Mouse (Mus musculus) forebrain, embryonic 11.5 days (tissue): Measurements from ENCODE around the gene Tas2r135. TPM values are rescaled to one million over a fixed set of nuclear protein-coding genes. Genes with fewer than 3 reads are reported as not detected.

ENCODE experiments used
- ATAC-seq: fragments of 200-750 bp; cut with Nextera tagmentation; replicated peaks from 2 replicates; pipeline ENCODE4 v1.8.0; 2017; ENCODE audit warnings: moderate TSS enrichment; ENCODE audit not compliant: low FRiP score
- DNase-seq: peaks from one replicate; pipeline ENCODE4 v3.0.0-alpha.2; 2017; ENCODE audit warnings: low spot score
- H3K27ac ChIP-seq: fragments of 300-500 bp; sonication (generic); 2 replicates; pipeline ENCODE4 v1.5.1; 2014; ENCODE audit warnings: low read depth, low read length
- H3K27me3 ChIP-seq: fragments of 300-500 bp; sonication (generic); 2 replicates; pipeline ENCODE4 v1.6.1; 2014; ENCODE audit warnings: mild to moderate bottlenecking, low read length, mixed read lengths; ENCODE audit not compliant: control insufficient read depth, insufficient read depth
- H3K36me3 ChIP-seq: fragments of 300-500 bp; sonication (generic); 2 replicates; pipeline ENCODE4 v1.6.1; 2014; ENCODE audit warnings: mild to moderate bottlenecking, low read length, moderate library complexity, mixed read lengths; ENCODE audit not compliant: control insufficient read depth, insufficient read depth
- H3K4me1 ChIP-seq: fragments of 300-500 bp; sonication (generic); replicated peaks from 2 replicates; pipeline ENCODE4 v1.6.1; 2014; ENCODE audit warnings: low read length, mixed read lengths; ENCODE audit not compliant: control insufficient read depth, insufficient read depth
- H3K4me2 ChIP-seq: fragments of 300-500 bp; sonication (generic); 2 replicates; pipeline ENCODE4 v1.6.1; 2014; ENCODE audit warnings: low read depth, mild to moderate bottlenecking, low read length, moderate library complexity, mixed read lengths; ENCODE audit not compliant: severe bottlenecking
- H3K4me3 ChIP-seq: fragments of 300-500 bp; sonication (generic); 2 replicates; pipeline ENCODE4 v1.5.1; 2014; ENCODE audit warnings: low read depth, low read length
- H3K9ac ChIP-seq: fragments of 300-500 bp; sonication (generic); 2 replicates; pipeline ENCODE4 v1.6.1; 2014; ENCODE audit warnings: low read length
- H3K9me3 ChIP-seq: fragments of 300-500 bp; sonication (generic); 2 replicates; pipeline ENCODE4 v1.6.1; 2016; ENCODE audit warnings: low read length, mixed read lengths; ENCODE audit not compliant: control insufficient read depth
- WGBS: fragments of 180-500 bp; shearing (Covaris S2); extraction: QIAGEN DNeasy Blood & Tissue Kit; methylation state at CpG from one replicate; pipeline ENCODE4 v1.1.7; 2014; 5-methylcytosine and 5-hydroxymethylcytosine counted together
- polyA plus RNA-seq: library from polyadenylated mRNA; unstranded; fragments of >200 nt; fragmentation: Nextera tagmentation; extraction: Ambion mirVana; gene quantifications from 2 replicates; pipeline ENCODE4 v1.2.1, GENCODE M21; 2014

The Tas2r135 gene
- polyA plus RNA-seq, 1 experiment from 2014 or later: not detected

- 70% methylated on average over 1 of the region's 1 CpGs for WGBS
- ATAC-seq: no peak
Observed at GRCm38 (mm10) chr6:42362074-42362473, 43.2 kb upstream of the Tas2r135 start.

DNA sequence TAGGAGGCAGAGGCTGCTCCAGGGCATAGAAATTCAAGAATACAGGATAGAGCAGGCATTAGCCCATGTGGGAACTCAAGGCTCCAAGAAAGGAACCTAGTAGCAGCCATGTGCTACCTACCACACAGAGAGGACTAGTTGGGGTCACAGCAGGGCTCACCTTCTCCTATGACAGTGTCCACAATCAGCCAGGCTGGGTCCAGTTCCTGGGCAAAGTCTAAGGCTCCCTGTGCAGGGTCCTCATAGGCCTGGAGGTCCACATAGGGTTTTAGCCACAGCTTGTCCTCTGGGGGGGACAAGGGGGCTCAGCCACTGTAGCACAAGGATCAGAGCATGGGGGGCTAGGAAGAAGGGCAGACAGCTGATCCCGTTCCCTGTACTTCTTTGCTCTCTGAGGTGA is 42.7 kb upstream of the Tas2r135 start:
- H3K4me3 ChIP-seq: no peak overlapping the region
- H3K9me3 ChIP-seq: no peaks in the 10 kb centered on the region
- DNase-seq (no peak), ATAC-seq (no peak)
- H3K27ac ChIP-seq: no peak overlapping the region
- H3K27me3 ChIP-seq: no peaks in the 10 kb centered on the region
- no peak overlapping the region for H3K9ac ChIP-seq
- H3K36me3 ChIP-seq: peaks cover 2% of the 10 kb centered on the region; the same call in 1 of the 2 replicates
- H3K4me1 ChIP-seq: no peaks in the 10 kb centered on the region
- no peak overlapping the region for H3K4me2 ChIP-seq
- WGBS: 88% methylated on average over 1 of the region's 1 CpGs

More at GRCm38 (mm10) chr6:42362074-42362473, 43.2 kb upstream of the Tas2r135 start:
- Histone ChIP-seq H3K27me3 (no peaks in the 10 kb centered on the region), H3K4me2 (no peak overlapping the region), H3K27ac (no peak overlapping the region), H3K36me3 (peaks cover 2% of the 10 kb centered on the region; the same call in 1 of the 2 replicates), H3K9me3 (no peaks in the 10 kb centered on the region), H3K4me3 (no peak overlapping the region), H3K9ac (no peak overlapping the region), H3K4me1 (no peaks in the 10 kb centered on the region)
- no peak for DNase-seq

DNA sequence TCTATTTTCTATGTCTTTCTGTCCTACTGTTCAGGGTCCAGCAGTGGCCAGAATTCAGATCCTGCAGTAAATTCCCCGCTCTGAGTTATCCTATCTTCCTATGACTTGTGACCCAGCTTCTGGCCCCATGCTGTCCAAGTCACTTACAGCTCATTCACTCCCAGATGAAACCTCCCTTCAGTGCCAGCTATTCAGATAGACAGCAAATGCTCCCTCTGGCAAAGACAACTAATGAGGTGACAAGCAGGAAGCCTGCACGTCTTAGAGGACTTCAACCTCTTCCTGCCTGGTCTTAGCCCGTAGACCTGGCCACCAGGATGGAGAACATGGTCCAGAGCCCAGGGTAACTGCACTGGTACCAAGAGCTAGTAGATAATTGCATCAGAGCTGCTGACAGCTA is 42.3 kb upstream of the Tas2r135 start:
- Histone ChIP-seq H3K9me3 (no peaks in the 10 kb centered on the region), H3K4me1 (no peaks in the 10 kb centered on the region), H3K4me2 (no peak overlapping the region), H3K27ac (no peak overlapping the region), H3K27me3 (no peaks in the 10 kb centered on the region), H3K36me3 (peaks cover under 1% of the 10 kb centered on the region; the same call in 1 of the 2 replicates), H3K9ac (no peak overlapping the region), H3K4me3 (no peak overlapping the region)
- ATAC-seq: no peak
- WGBS: 57% methylated on average over 3 of the region's 3 CpGs
- no peak for DNase-seq

GRCm38 (mm10) chr6:42364066-42364465 is 41.2 kb upstream of the Tas2r135 start:
- H3K27me3 ChIP-seq: no peaks in the 10 kb centered on the region
- no peaks in the 10 kb centered on the region for H3K9me3 ChIP-seq
- no peak for ATAC-seq
- no peak overlapping the region for H3K9ac ChIP-seq
- no peaks in the 10 kb centered on the region for H3K4me1 ChIP-seq
- no peak overlapping the region for H3K4me2 ChIP-seq
- no peak for DNase-seq
- H3K36me3 ChIP-seq: no peaks in the 10 kb centered on the region; the same call in 1 of the 2 replicates
- no peak overlapping the region for H3K27ac ChIP-seq
- 84% methylated on average over 4 of the region's 4 CpGs for whole genome bisulfite sequencing
- H3K4me3 ChIP-seq: no peak overlapping the region

GRCm38 (mm10) chr6:42364607-42365006 is 40.6 kb upstream of the Tas2r135 start:
- no peaks in the 10 kb centered on the region for H3K27me3 ChIP-seq
- no peaks in the 10 kb centered on the region for H3K4me1 ChIP-seq
- H3K4me3 ChIP-seq: no peak overlapping the region
- ATAC-seq: no peak
- no peaks in the 10 kb centered on the region; the same call in 1 of the 2 replicates for H3K36me3 ChIP-seq
- H3K27ac ChIP-seq: no peak overlapping the region
- H3K9ac ChIP-seq: no peak overlapping the region
- H3K9me3 ChIP-seq: no peaks in the 10 kb centered on the region
- no peak overlapping the region for H3K4me2 ChIP-seq
- DNase-seq: no peak
- WGBS: 91% methylated on average over 15 of the region's 15 CpGs

- H3K4me1 ChIP-seq: no peaks in the 10 kb centered on the region; the same call in 1 of the 2 replicates
- no peaks in the 10 kb centered on the region for H3K9me3 ChIP-seq
- DNase-seq (no peak), ATAC-seq (no peak)
- H3K36me3 ChIP-seq: no peaks in the 10 kb centered on the region
- H3K9ac ChIP-seq: no peak overlapping the region
- no peak overlapping the region for H3K4me3 ChIP-seq
- WGBS: 94% methylated on average over 6 of the region's 6 CpGs
- no peak overlapping the region for H3K27ac ChIP-seq
- H3K4me2 ChIP-seq: no peak overlapping the region
- H3K27me3 ChIP-seq: no peaks in the 10 kb centered on the region
Observed at GRCm38 (mm10) chr6:42365215-42365614, 40.0 kb upstream of the Tas2r135 start.

GRCm38 (mm10) chr6:42369870-42370269 is 35.4 kb upstream of the Tas2r135 start:
- H3K36me3 ChIP-seq: no peaks in the 10 kb centered on the region
- H3K27ac ChIP-seq: no peak overlapping the region
- ATAC-seq: peak; percentile 51
- H3K9me3 ChIP-seq: no peaks in the 10 kb centered on the region
- no peaks in the 10 kb centered on the region; the same call in 1 of the 2 replicates for H3K4me1 ChIP-seq
- no peak overlapping the region for H3K4me3 ChIP-seq
- 2% methylated on average over 3 of the region's 3 CpGs for WGBS
- no peak overlapping the region for H3K4me2 ChIP-seq
- DNase-seq: no peak
- H3K27me3 ChIP-seq: peaks cover 11% of the 10 kb centered on the region; the same call in 1 of the 2 replicates
- no peak overlapping the region for H3K9ac ChIP-seq

DNA sequence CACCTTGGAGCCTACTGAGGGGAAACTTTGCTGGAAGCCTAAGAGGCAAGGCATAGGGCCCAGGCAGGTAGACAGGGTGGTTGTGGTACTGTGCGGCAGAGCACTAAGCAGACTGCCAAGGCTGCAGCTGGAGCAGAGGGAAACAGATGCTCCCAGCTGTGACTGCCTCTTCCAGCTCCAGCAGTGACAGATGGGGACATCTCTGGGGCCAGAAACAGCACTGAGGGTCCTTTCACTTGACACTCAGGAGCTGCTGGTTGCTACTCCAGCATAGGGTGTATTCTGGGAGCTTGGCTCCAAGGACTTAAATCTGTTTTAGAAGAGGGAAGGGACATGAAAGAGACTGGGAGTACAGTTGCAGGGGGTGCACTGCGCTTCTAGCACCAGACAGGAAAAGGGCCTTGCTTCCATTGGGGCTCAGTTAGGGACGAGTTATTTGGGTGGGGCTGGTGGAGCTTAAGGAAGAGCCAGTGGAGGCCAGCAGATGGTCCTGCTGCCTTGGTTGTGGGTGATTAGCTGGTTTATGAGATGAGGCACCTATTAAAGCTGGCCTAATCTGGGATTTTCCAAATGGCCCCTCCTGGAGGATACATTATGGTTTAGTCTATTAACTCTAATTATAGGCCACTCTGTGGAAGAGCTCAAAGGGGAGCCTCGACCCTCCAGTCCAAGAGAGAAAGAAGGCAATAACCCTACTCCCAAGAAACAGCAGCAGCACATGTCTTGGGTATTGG is 34.4 kb upstream of the Tas2r135 start:
- WGBS: 31% methylated on average over 4 of the region's 4 CpGs
- H3K27me3 ChIP-seq: peaks cover 11% of the 10 kb centered on the region; the same call in 1 of the 2 replicates
- H3K36me3 ChIP-seq: no peaks in the 10 kb centered on the region
- no peak for DNase-seq
- no peak overlapping the region for H3K27ac ChIP-seq
- H3K4me3 ChIP-seq: no peak overlapping the region
- H3K9me3 ChIP-seq: no peaks in the 10 kb centered on the region
- no peak for ATAC-seq
- H3K9ac ChIP-seq: no peak overlapping the region
- H3K4me1 ChIP-seq: no peaks in the 10 kb centered on the region; the same call in 1 of the 2 replicates
- no peak overlapping the region for H3K4me2 ChIP-seq

DNA sequence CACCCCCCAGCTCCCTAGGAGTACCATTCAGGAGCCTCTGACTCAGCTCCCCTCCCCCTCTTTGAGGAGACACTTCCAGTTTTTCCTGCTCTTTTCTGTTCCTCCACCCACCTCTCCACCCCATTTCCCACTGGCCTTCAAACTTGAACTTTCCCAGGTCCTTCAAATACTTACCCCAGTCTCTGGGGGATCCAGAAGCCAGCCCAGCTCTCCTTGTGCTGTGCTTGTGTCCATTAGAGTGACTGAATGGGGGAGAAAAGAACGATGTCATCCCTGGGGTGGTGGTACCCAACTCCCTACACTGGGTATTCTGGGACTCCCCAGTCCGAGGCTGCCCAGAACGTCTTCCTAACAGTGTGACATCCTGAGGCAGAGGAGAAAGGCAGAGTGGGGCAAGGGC is 33.2 kb upstream of the Tas2r135 start:
- H3K4me1 ChIP-seq: no peaks in the 10 kb centered on the region; the same call in 1 of the 2 replicates
- ATAC-seq: peak; percentile 1; the same call in 1 of the 2 replicates
- H3K4me3 ChIP-seq: no peak overlapping the region
- DNase-seq: no peak
- H3K27me3 ChIP-seq: peaks cover 11% of the 10 kb centered on the region; the same call in 1 of the 2 replicates
- H3K9me3 ChIP-seq: no peaks in the 10 kb centered on the region
- no peak overlapping the region for H3K27ac ChIP-seq
- no peak overlapping the region for H3K9ac ChIP-seq
- no peaks in the 10 kb centered on the region for H3K36me3 ChIP-seq
- WGBS: 6% methylated on average over 3 of the region's 3 CpGs
- H3K4me2 ChIP-seq: no peak overlapping the region
